Mouse (Mus musculus) cerebellum, adult 8-10 months (tissue): ENCODE results near the gene Grik3.

Source experiments
- DNase-seq: peaks from one replicate; pipeline ENCODE4 v3.0.0; 2022

The Grik3 gene

GRCm38 (mm10) chr4:125490661-125491504, at the start of gene Grik3:
Gene Grik3, plus strand, starts transcription at chr4:125490700.
- DNase-seq, result no peak

DNA sequence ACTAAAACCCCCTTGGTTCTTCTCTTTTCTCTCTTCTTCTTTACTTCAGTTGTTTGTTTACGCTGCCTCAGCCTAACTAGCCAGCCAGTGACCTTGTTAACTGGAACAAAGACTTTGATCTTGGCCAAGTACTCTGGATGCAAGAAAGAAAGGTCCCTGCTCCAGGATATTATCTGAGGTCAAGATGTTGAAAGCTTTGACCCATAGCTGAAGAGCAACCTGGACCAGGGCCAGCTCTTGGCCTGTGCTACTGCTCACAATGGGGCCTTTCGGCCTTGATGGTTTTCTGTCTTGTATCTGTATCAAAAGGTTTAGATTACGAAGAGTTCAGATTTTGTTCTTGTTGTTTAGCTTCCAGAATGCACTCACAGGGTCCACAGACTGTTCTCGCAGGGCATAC, 48.7 kb upstream of the Grik3 start:
- no peak for DNase-seq

GRCm38 (mm10) chr4:125444366-125444765, 46.1 kb upstream of the Grik3 start:
- DNase-seq, result no peak

DNA sequence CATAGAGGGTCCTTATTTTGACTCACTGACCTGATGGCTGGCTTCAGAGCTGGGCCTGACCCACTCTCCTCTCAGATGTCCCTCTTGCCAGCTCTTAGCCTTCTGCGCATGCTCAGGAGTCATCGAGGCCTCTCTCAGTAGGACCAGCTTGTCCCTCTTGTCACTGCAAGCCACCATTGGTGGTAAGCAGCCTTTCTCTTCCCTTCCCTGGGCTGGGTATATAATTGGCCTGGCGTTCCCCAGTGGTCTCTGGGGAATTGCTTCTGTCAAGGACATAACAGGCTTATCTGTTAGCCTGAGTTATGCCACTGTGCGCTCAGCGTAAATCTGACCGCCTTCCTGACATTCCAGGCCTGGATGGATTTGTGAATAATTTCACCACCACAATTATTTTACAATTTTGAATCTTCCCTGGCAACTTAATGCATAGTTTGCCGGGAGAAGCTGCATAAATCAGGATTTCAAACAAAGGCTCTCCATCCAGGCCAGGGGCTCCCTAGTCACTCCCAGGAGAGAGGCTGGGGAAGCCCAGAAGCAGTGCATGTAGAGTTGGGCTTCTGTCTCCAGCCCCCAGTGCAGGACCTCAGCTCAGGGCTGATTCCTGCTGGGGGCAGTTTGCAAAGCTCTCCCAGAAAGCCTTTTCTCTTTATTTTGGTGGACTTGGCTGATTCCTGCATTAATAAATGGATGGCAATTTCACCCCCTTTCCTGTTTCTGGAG, 39.7 kb upstream of the Grik3 start:
- no peak for DNase-seq

GRCm38 (mm10) chr4:125451821-125452220, 38.7 kb upstream of the Grik3 start:
- DNase-seq, result no peak

GRCm38 (mm10) chr4:125456506-125456905, 34.0 kb upstream of the Grik3 start:
- no peak for DNase-seq

DNA sequence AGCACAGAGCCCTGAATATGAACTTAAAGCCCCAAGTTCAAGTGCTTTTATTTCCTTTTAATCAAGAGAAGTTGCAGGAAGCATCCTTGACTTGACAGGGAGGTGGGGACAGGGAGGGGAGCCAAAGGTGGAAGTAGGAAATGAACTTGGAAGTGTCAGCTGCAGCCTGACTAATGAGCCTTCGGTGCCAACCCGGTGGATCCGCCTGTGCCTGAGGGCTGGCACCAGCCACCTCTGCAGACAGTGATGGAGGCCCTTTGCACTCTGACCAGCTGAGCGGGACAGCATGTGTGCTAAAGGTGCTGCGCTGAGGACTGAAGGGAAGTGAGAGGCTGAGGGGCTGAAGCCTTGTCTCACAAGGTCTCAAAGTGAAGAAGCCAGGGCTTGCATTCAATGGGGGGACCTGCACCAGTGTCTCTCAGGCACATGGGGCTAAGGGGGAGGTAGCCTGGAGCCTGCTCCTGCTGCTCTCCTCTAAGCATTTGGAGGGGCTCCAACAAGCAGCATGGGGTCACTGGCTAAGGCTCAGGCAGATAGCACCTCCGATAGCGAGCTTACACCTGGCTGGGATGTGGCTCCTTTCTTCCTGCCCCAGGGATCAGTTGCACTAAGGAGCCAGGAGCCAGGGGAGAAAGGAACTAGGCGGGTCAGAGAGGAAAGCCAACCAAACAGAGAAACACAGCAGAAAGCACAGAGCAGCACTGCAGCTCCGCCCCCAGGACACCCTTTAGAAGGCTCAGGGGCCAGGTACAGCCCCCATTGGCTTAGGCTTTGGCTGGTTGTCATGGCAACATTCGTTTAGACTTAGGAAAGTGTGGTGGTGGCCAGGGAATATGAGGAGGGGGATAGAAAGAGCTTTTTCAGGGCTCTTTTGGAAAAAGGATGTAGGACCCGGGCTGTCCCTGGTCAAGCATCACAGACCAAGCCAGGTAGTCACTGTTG, 33.1 kb upstream of the Grik3 start:
- DNase-seq, result no peak

DNA sequence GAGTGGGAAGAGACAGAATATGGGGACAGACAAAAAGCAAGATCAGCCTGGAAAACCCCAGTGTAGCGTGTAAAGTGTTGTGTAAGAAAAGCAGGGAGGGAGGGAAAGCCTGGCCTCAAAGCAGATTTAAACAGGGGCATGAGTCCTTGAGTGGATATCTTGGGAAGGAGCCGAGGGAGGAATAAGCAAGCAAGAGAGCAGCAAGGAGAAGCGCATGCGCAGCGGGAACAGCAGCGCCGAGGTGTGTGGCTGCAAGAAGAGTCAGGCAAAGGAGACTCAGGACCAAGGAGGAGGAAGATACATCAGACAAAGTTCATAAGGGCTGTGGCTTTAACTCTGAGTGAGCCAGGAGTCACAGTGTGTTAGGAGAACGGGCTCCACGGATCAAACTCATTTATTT, 30.7 kb upstream of the Grik3 start:
- no peak for DNase-seq

- DNase-seq, result no peak
Observed at GRCm38 (mm10) chr4:125469711-125470372, 20.7 kb upstream of the Grik3 start.

- no peak for DNase-seq
Observed at GRCm38 (mm10) chr4:125474903-125475302, 15.6 kb upstream of the Grik3 start.

DNA sequence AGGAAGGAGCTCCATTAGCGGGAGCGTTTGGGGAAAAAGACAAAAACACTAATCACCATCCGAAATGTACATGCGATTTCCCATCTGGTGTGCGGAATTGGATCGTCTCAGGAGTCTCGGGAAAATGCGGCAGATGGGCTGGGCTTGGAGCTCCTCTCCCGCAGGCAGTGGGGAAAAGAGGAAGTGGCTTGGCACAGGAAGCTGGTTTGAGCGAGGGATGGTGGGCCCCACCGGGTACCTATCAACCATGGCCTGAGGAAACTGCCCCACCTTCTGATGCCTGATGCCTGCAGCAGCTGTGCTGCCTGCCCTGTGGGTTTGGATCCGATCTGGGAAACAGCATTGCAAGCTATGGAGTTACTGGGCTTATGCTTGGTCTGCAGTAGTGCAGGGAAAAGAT, 12.4 kb upstream of the Grik3 start:
- no peak for DNase-seq

DNA sequence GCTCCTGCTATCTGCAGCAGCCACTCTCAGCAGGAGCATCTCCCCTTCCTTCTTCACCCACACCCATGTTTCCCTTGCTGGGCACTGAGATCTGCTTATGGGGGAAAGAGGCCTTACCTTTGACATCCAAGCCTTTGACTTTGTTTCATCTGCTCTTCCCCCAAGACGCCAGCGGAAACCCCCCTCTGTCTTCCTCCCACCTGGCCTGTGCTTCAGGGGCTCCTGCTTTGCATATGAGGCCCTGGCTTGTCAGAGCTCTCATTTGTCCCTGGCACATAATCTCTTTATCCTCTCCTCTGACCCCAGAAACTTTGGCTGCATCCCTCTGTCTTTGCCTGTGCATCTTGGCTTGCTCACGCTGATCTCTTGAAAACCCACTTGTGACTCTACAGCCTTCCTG, 9.2 kb upstream of the Grik3 start:
- DNase-seq, result no peak

GRCm38 (mm10) chr4:125484131-125484530, 6.4 kb upstream of the Grik3 start:
- DNase-seq, result no peak

GRCm38 (mm10) chr4:125485416-125486239, 4.9 kb upstream of the Grik3 start:
- no peak for DNase-seq

DNA sequence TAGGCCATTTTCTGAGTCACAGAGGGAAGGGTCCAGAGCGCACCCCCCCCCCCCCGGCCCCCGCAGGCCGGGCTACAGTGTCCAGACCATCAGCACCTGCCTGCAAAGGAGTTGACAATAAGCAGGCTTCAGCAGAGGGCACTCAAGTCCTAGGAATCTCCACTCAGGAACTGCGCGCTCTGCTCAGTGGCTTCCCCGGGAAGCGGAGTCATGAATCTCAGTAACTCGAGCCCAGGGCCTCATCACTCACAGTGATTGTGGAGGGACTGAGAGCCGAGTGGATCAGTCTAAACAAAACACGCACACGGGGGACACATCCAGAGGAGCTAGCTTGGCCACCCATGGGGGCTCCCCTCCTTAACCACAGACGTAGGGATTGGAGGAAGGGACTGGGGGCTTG, 3.9 kb upstream of the Grik3 start:
- DNase-seq, result no peak

GRCm38 (mm10) chr4:125487031-125487430, 3.5 kb upstream of the Grik3 start:
- no peak for DNase-seq

DNA sequence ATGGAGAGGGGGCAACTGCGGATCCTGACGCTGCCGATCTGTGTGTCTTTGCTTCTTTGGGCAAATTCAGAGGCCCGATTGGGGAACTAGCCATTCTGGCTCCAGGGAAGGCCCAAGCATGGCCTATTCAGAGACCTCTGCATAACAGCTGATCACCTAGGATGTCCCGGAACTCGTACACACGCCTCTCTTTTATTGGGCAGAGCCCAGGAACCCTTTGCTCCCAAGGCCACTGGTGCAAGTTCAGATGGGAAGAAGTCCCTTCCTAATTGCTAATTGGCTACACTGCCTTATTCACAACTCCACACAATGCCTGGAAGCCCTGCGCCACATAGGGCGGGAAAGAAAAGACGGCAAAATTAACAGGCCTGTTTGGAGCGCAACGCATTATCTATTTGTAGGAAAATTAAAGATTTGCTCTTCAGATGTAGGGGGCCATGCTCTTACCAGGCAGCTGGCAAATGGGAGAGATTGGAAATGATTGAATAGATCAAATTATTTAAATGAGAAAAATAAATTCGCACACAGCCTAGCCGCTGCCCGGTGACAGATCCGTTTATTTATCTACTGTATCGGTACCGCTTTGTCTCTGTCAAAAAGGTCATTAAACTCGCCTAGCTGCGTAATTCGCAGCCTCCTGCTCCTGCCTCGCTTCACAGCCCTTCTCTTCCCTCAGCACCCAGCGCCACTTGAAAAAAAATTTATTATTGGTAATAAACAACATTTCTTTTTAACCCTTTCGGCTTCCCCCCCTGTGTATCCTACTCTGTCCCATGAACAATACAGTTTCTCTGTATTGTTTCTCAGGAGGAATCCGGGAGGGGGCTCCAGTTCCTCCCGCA, 1.5 kb upstream of the Grik3 start:
- DNase-seq, result no peak

DNA sequence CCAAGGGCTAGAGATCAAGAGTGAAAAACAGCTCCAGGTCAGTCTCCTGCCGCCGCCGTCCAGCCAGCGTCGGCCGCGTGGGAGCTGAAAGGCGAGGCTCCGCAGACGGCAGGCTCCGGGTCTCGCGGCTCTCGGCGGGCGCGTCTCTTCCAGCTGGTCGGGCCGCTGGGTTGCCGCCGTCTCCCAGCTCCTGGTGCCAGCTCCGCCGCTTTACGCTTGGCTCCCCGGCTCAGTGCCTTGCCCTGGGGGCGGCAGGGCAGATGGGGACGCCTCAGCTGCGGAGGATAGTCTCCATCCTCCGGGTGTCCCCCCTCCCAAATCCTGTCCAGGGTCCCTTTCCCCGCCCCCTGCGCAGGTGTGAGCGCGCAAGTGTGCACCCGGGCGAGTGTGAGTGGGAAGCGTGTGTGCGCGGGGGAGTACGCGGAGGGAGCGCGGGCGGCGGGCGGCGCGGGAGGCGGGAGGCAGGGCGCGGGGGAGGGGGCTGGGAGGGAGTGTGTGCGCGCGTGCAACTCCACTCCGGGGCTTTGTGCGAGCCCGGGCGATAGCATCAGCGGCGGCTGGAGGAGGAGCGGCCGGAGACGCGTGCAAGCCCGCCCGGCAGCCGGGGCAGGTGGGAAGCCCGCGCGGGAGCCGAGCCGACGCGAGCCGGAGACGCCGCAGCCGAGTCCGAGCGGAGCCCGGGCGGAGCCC, 454 bp upstream of the Grik3 start:
- DNase-seq, result no peak

DNA sequence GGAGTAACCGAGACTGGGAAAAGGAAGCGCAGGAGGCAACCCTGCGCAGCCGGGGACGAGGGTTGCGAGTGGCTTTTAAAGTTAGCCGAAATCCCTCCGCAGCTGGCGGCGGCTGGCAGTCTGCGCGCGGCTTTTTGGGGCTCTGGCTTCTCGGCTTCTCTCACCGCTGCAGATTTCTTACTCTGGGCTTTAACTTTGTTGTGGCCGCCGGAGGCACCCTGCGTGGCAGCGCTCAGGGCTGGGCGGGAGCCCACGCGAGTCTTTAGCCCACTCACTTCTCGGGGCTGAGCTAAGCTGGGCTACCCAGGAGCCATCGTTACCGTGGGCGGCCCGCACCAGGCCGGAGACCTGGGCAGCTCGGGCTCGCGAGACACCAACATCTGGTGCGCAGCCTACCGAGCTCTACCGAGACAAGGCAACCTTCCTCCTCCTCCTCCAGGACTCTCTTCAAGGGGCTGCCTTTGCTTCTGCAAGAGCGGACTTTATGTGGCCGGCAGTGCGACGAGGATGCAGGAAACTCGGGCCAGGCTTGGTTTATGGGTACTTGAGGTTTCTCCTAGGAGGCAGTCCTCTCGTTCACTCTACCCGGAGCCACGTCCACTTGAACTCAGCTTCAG, 1.1 kb downstream of the Grik3 start:
- DNase-seq, result no peak

GRCm38 (mm10) chr4:125492122-125492505, 1.6 kb downstream of the Grik3 start:
- DNase-seq, result no peak
